Mouse (Mus musculus): ENCODE measurements around the gene Cend1.

- no peak for TF ChIP-seq CTCF (IDR thresholded peaks at IDR 0.05; ENCODE audit: control insufficient read depth, insufficient read depth, low read length)
- no peak for TF ChIP-seq POLR2A (IDR thresholded peaks at IDR 0.05; ENCODE audit: borderline replicate concordance, control insufficient read depth, low read depth, low read length)
Measured at GRCm38 (mm10) chr7:141431434-141432185, 2.3 kb upstream of the Cend1 start.
